Mouse (Mus musculus) kidney, adult 9 months (tissue): ENCODE data around the gene Pdpn.
A peak's percentile ranks its signal among the peaks of the same experiment; 100 is the strongest.

Source experiments
- DNase-seq: peaks from one replicate; pipeline ENCODE4 v3.0.0; 2022

The Pdpn gene

GRCm38 (mm10) chr4:143238241-143239031 is 60.9 kb downstream of the Pdpn start:
- DNase-seq, result peak; percentile 57

GRCm38 (mm10) chr4:143231790-143232422 is 67.5 kb downstream of the Pdpn start:
- DNase-seq, result no peak

GRCm38 (mm10) chr4:143231110-143231509 is 68.3 kb downstream of the Pdpn start:
- no peak for DNase-seq

- peak; percentile 23 for DNase-seq
Observed at GRCm38 (mm10) chr4:143227976-143228375, 71.4 kb downstream of the Pdpn start.

- no peak for DNase-seq
Observed at GRCm38 (mm10) chr4:143225886-143226285, 73.5 kb downstream of the Pdpn start.

GRCm38 (mm10) chr4:143219316-143219751 is 80.0 kb downstream of the Pdpn start:
- no peak for DNase-seq

- no peak for DNase-seq
Observed at GRCm38 (mm10) chr4:143218858-143219257, 80.5 kb downstream of the Pdpn start.
